Mouse (Mus musculus): ENCODE measurements around the gene Cdc42ep3.

- 0 out of 2 replicates have a peak, but pooled peaks have one; percentile 35 for TF ChIP-seq TCF12 (IDR thresholded peaks at IDR 0.05; ENCODE audit: low read depth, low read length)
- no peak for TF ChIP-seq MAX (IDR thresholded peaks at IDR 0.05; ENCODE audit: low read length)
- peak; percentile 58; the same call in 1 of the 2 replicates for TF ChIP-seq EP300 (IDR thresholded peaks at IDR 0.05; ENCODE audit: low read length)
- no peak for TF ChIP-seq MEF2A (IDR thresholded peaks at IDR 0.05; ENCODE audit: borderline replicate concordance, low read depth, low read length)
- TF ChIP-seq POLR2A (IDR thresholded peaks at IDR 0.05; ENCODE audit: low read depth, low read length) = no peak
- no peak for TF ChIP-seq CTCF (conservative IDR thresholded peaks at IDR 0.05 in 1 of 2, IDR thresholded peaks at IDR 0.05 in 1 of 2; ENCODE audit: low read depth in 2 of 2, low read length in 2 of 2)
- TF ChIP-seq MXI1 (IDR thresholded peaks at IDR 0.05; ENCODE audit: low read depth, low read length) = no peak
- TF ChIP-seq ZC3H11A (IDR thresholded peaks at IDR 0.05; ENCODE audit: low read depth, low read length) = no peak
- TF ChIP-seq BHLHE40 (IDR thresholded peaks at IDR 0.05; ENCODE audit: low read depth, low read length) = no peak
These were observed 63.2 kb downstream of the Cdc42ep3 start for GRCm38 (mm10) chr17:79291672-79292071.
